Mouse (Mus musculus) telencephalon, adult 2 months (tissue): ENCODE results near the gene Tmem168.

Experiments
- DNase-seq: peaks from one replicate; pipeline ENCODE4 v3.0.0-alpha.2; 2011; ENCODE audit warnings: low read depth, low spot score

The Tmem168 gene

GRCm38 (mm10) chr6:13607621-13608493 lies at the start of gene Tmem168:
Gene Tmem168 (minus strand): TSS chr6:13608100.
- peak; percentile 83 for DNase-seq

DNA sequence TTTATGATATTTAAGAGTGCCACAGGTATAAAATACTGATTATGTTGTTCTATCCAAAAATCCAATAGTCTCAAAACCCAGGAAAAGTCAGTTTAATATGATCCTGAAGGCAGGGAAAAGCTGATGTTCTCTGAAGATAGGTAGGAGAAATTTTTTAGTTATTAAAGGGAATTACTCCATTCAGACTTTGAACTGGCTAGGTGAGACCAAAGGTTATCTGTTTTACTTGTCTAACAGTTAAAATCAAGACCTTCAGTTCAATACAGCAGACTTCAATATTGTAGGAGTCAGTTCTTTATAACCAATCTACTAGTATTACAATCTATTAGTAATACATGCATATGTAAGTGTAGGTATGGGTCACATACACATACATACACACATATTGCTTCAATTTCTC lies 46.2 kb upstream of the Tmem168 start:
- no peak for DNase-seq

DNA sequence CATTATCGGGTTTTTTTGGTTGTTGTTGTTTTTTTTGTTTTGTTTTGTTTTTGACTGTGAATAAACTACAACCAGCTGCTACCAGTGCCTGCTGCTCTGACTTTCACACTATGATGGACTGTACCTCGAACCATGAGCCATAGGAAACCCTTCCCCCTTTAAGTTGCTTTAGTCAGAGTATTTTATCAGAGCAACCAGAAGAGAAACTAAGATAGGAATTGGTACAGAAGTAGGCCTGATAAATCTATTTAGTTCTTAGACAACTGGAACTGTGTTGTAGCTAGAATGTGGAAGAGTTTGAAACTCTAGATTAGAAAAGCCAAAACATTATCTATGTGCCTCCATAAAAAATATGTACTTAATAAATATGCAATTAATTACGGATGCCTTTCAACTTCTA lies 44.4 kb upstream of the Tmem168 start:
- DNase-seq = no peak

DNA sequence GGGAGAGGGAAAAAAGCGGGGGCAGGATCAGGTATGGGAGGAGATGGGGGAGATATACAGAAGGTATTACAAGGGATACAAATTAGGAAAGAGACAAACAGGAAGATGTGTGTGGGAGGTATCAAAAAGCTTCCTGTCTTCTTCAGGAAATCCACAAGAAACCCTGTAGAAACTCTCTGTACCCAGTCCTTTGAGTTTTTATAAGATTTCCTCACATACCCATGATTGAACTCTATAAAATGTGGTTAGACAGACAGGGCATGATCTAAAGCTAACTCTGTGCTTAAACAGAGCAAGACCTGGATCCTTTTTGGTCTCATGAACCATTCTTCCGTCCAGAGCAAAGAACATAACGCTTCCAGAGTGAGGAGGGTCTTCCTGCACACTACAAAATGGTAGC lies 43.0 kb upstream of the Tmem168 start:
- no peak for DNase-seq

DNA sequence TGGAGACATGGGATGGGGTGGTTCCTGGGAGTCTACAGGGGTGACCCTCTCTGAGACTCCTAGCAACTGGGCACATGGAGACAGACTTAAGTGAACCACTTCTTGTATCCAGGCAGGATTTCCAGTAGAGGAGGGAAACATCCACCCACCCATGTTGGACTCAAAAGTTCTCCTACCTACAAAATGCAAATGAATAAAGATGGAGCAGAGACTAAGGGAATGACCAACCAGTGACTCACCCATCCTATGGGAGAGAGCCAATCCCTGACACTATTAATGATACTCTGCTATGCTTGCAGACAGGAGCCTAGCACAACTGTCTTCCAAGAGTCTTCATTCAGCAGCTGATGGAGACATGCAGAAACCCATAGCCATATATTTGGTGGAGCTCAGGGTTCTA lies 40.4 kb upstream of the Tmem168 start:
- no peak for DNase-seq

DNA sequence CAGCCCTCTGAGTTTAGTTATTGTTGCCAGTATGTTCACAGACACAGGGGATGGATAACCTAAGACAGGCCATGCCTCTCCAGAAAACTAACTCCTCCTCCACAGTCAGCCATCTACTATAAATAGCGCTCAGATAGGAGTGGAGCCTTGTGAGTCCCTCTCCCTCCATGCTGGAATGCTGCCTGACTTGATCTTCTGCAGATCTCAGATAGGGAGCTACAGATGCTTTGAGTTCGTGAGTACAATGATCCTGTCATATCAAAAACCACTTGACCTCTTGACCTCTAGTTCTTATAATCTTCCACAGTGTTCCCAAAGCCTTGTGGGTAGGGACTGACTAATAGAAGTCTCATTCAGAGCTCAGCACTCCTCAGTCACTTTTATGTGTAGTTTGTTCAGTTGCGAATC lies 28.7 kb upstream of the Tmem168 start:
- DNase-seq = no peak

DNA sequence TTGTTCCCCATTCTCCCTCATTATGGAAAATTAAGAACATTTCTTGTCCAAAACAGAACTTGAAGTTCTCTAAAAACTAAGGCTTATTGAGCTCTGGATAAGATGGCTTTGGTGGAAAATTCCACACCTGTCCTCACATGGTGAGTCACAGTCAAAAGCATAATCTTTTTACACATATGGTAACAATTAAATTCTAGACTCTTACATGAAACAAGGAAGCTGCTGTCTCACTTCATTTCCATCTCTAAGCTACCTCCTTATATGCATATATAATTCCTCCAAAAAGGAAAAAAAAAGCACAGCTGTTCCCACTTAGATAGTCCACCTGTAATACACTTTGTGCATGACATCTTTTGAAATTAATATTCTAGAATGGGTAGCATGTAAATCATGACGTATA lies 24.7 kb upstream of the Tmem168 start:
- peak; percentile 36 for DNase-seq

GRCm38 (mm10) chr6:13630607-13631006 lies 22.7 kb upstream of the Tmem168 start:
- DNase-seq = no peak

DNA sequence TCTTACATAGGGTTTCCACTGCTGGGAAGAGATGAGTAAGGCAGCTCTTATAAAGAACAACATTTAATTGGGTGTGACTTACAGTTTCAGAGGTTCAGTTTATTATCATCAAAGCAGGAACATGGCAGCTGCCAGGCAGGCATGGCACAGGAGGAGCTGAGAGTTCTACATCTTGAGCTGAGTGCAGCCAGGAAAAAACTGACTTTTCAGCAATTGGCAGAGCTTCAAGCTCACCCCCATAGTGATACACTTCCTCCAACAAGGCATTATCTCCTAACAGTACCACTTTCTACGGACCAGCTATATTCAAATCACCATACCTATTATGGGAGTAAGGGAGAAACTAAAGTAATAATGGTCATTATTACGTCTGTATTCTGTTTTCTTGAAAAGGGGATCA lies 11.7 kb upstream of the Tmem168 start:
- DNase-seq = no peak

DNA sequence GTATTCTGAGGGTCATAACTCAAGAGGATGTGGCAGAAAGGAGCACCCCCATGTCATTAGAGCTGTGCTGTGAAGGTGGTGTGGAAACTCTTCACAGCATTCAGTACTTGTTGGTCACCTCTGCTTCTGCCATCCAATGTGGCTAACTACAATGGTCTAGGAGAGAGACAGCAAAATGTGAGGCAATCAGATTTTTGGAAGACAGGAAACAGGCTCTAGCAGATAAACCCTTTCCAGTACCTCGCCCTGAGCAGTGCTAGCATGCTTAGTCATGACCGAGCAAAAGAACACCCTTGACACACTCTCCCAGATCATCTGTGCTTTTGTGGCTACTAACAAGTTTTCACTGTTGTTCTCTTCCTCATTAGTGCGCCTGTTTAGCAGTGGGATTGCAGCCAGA lies 9.2 kb upstream of the Tmem168 start:
- no peak for DNase-seq

- no peak for DNase-seq
These were observed 6.7 kb upstream of the Tmem168 start for GRCm38 (mm10) chr6:13614568-13614967.

DNA sequence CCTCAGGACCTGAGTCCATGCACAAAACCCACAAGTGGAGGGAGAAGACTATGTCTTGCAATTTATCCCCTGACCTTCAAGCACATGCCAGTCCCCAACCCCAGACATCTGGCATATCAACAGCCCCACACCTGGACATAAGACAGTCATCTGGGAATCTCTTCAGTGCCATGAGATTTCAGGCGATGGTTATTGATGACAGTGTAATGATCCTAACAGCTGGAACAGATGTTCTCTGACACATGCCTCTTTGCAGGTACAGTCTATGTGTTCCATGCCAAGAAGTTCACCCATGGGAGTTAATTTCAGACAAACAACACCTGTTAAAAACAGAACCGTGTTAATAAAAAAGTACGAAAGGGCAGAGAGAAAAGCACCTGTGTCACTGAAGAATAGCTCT lies 5.8 kb upstream of the Tmem168 start:
- DNase-seq = no peak

- no peak for DNase-seq
These were observed 3.0 kb upstream of the Tmem168 start for GRCm38 (mm10) chr6:13610869-13611268.

DNA sequence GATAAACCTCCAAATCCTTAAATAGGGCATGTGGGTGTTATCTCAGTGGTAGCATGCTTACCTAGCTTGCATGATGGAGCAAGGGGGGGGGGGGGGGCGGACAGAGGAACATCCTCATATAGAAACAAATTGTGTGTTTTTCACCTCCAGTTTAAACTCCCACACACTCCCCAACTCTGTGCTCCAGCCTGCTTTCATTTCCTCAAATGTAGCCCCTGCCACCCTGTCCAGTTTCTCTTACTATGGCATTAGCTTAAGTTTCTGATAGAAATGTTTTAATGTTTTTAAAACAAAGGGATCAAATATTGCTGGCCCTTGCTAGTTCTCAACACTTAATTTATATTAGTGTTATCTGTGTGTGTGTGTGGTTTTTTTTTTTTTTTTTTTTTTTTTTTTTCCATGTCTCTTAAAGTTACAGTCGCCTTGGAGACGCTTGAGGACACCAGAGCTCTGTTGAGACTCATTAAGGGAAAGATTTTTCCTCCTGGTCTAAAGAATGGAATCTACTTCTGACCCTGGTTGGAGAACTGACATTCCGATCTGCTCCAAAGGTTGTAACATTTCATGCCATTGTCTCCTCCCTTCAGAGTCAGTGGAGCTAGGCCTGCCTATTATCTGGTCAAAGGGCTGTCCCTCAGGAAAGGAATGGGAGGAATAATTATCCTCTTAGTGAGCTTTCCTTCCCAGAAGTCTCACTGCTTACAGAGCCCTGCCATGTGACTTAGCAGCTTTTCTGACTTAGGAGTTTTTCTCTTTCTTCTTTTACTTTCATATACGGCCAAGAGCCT lies 1.6 kb upstream of the Tmem168 start:
- no peak for DNase-seq

DNA sequence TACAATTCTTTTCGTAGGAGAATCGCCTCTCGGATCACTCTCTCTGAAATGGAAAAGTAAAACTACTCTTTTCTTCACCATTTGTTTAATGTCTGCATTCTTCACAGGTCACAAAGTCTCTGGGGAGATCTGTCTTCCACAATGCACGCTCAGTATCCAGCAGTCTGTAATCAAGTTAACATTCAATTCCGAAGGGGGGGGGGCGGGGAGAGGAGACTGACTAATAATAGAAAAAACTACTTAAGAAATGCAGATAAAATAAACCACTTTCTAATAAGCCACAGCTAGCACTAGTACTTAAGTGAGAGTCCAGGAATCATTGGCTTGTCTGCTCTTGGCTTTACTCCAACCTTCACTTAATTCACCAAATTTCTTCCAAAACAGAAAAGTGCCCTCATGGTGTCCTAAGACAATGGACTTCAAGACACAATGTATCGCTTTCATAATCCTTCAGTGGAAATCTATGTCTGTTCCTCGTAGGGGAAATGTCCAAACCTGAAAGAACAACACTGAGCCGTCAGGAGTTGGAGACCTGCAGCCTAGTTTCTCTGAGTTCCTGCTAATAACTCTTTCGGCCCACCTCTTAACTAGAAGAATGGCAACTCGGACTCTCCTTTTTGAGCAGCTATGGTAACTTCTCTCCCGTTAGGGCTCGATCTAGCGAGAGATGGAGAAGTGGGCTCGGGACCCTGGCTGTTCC lies 829 bp downstream of the Tmem168 start:
- no peak for DNase-seq

DNA sequence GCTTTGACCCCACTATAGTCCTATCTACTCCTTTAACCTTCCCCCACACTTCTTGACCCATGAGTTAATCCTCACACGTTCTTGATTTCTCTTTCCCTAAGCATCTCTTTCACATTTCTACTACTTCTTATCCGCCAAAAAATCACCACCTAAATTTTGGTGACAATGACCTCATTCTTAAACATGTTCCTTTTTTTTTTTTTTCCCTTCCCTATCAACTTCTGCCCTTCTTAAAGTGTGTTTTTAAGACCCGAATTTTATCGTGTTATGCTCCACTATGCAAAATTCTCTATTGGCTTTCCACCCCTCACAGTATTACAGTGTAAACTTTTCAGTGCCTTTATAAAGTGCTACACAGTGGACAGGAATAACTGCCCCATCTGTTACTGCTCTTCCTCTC lies 1.5 kb downstream of the Tmem168 start:
- no peak for DNase-seq

DNA sequence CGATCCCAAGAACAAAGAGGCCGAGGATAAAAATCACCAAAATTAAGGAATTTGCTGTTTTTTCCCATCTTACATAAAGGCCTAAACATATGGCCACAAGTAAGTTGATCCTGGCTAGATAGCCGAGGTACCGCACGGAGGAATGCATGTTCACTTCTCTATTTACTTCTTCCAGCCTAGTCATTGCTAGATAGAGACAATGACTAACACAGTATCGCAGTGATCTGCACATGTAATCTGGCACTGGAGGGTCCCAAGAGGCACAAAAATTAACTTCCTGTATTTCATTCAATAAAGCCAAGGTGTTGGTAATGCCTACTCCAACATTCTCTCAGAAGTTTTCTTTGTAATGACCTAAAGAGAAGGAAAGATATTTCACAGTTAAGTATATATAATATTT lies 4.8 kb downstream of the Tmem168 start:
- no peak for DNase-seq

GRCm38 (mm10) chr6:13601587-13601986 lies 6.3 kb downstream of the Tmem168 start:
- DNase-seq = peak; percentile 79

GRCm38 (mm10) chr6:13598239-13598923 lies 9.5 kb downstream of the Tmem168 start:
- DNase-seq = peak; percentile 73

GRCm38 (mm10) chr6:13592729-13593345 lies 15.1 kb downstream of the Tmem168 start:
- no peak for DNase-seq

GRCm38 (mm10) chr6:13586560-13586959 lies 21.3 kb downstream of the Tmem168 start:
- no peak for DNase-seq
